Mouse (Mus musculus): ENCODE results near the gene Gm20388. TPM values are rescaled to one million over a fixed set of nuclear protein-coding genes. Genes with fewer than 3 reads are reported as not detected.

Gm20388 gene
- polyA plus RNA-seq, 1 experiment from 2014 or later, result 5.3 TPM

DNA sequence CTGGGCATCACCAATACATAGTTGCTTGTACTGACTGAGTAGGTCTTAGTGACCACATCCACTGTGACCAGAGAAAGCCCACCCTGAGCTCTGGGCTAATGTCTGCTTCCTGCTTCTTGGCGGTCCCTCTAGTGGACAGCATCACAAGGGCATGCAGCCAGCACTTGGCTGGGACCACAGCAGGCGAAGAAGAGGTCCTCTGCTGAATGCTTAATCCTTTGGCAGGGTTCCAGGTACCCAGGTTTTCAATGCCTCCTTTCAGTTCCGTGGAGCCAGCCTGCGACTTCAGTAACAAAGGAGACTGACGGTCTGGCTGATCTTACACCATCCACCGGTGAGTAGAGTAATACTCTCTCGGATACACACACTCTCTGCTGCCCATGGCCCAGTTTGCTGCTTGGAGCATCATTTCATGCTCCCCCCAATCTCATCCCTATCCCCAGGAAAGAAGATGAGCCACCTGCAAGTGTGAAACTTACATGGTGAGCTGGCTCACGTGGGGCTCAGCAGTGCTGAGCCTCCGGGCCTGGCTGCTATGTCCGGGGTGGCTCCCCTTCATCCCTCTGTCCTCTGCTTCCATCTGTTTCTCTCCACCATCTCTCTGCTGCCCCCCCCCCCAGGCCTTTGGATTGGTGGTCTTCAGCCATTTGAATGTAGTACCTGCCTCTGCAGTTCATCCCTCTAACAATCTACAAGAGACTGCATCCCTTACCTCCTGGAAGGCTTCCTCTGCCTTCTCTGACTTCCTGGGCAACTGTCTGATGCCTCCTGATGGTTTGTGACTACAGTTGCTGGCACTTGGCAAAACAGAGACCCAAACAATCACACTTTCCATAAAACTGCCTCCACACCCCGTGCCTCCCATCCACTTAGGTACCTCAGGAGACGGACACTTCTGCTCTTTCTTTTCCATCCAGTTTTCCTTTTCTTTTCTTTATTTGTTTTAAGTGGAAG is 2025.0 kb downstream of the Gm20388 start:
- ATAC-seq (replicated peaks; ENCODE audit: low FRiP score) (no peak), DNase-seq (ENCODE audit: low spot score) (no peak)
- 62% methylated on average over 12 of the region's 12 CpGs for WGBS
- Histone ChIP-seq H3K9me3 (ENCODE audit: control insufficient read depth, low read length) (no peaks in the 10 kb centered on the region), H3K4me1 (replicated peaks; ENCODE audit: control insufficient read depth, insufficient read depth, low read length) (no peaks in the 10 kb centered on the region), H3K4me3 (ENCODE audit: low read depth, low read length) (no peak overlapping the region), H3K27ac (ENCODE audit: low read depth, low read length) (no peak overlapping the region), H3K36me3 (ENCODE audit: control insufficient read depth, insufficient read depth, low read length) (no peaks in the 10 kb centered on the region), H3K4me2 (no peak overlapping the region), H3K27me3 (replicated peaks; ENCODE audit: control insufficient read depth, insufficient read depth, low read length) (no peaks in the 10 kb centered on the region; the same call in 1 of the 2 replicates), H3K9ac (ENCODE audit: low read depth, low read length) (no peak overlapping the region)

DNA sequence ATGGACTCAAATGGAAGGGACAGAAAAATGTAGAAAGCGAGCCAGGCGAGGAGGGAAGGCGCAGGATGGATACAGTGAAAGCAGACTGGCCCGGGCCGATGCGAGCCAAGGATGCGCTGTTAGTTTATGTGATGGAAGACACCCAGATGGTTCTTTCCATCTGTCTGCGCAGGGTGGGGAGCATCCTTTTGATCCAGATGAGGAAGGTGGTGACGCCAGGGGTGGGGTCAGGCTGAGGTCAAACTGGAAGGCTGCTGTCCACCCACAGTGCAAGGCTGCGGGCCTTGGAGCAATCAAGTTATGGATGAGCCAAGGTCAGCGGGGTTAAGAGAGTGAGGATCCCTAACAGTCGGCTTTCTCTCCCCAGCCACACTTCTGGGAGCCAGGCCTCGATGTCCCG is 2025.8 kb downstream of the Gm20388 start:
- H3K36me3 ChIP-seq (ENCODE audit: control insufficient read depth, insufficient read depth, low read length), result no peaks in the 10 kb centered on the region
- DNase-seq (ENCODE audit: low spot score) (no peak), ATAC-seq (replicated peaks; ENCODE audit: low FRiP score) (no peak)
- no peak overlapping the region for H3K4me2 ChIP-seq
- H3K9ac ChIP-seq (ENCODE audit: low read depth, low read length), result no peak overlapping the region
- H3K9me3 ChIP-seq (ENCODE audit: control insufficient read depth, low read length), result no peaks in the 10 kb centered on the region
- no peak overlapping the region for H3K4me3 ChIP-seq (ENCODE audit: low read depth, low read length)
- WGBS, result 67% methylated on average over 14 of the region's 14 CpGs
- no peaks in the 10 kb centered on the region for H3K27me3 ChIP-seq (replicated peaks; ENCODE audit: control insufficient read depth, insufficient read depth, low read length)
- H3K27ac ChIP-seq (ENCODE audit: low read depth, low read length), result no peak overlapping the region
- H3K4me1 ChIP-seq (replicated peaks; ENCODE audit: control insufficient read depth, insufficient read depth, low read length), result no peaks in the 10 kb centered on the region

DNA sequence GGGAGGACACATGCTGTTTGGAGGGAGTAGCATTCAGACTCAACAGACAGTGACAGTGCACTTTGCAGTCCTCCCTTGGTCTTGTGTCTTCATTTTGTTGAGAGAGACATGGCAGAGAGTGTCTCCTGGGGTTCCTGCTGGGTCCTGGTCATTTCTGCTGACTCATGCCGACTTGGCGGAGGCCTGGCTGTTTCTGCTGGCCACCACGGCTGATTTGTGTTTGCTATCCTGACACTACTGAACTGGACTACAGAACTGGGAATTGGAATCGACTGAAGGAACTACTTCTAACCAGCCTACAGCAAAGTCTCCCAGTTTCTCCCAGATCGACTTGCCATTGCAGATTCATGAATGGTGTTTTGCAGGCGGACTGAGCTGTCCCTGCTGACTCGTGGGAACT is 2028.1 kb downstream of the Gm20388 start:
- WGBS, result 68% methylated on average over 7 of the region's 7 CpGs
- ATAC-seq (replicated peaks; ENCODE audit: low FRiP score) (no peak), DNase-seq (ENCODE audit: low spot score) (no peak)
- Histone ChIP-seq H3K36me3 (ENCODE audit: control insufficient read depth, insufficient read depth, low read length) (no peaks in the 10 kb centered on the region), H3K4me1 (replicated peaks; ENCODE audit: control insufficient read depth, insufficient read depth, low read length) (no peaks in the 10 kb centered on the region), H3K4me3 (ENCODE audit: low read depth, low read length) (no peak overlapping the region), H3K9ac (ENCODE audit: low read depth, low read length) (no peak overlapping the region), H3K9me3 (ENCODE audit: control insufficient read depth, low read length) (no peaks in the 10 kb centered on the region), H3K27ac (ENCODE audit: low read depth, low read length) (no peak overlapping the region), H3K4me2 (no peak overlapping the region), H3K27me3 (replicated peaks; ENCODE audit: control insufficient read depth, insufficient read depth, low read length) (no peaks in the 10 kb centered on the region)

DNA sequence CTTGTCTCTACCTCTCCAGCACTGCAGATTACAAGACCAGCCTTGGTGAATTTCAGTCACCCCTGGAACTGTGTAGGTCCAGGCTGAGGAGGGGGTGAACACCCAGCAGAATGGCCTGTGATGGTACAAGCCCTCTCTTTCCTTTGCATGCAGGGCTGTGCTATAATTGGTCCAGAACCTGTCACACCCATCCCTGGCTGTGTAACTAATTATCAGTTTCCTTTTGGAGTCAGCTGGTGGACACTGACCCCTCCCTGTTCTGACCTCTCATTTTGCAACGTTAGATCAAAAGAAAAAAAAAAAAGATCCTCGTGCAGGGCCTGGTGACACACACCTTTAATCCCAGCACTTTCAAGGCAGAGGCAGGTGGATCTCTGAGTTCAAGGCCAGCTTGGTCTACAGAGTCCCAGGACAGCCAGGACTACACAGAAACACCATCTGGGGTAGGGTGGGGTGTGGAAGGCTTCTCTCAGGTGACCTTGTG is 2032.5 kb downstream of the Gm20388 start:
- H3K4me1 ChIP-seq (replicated peaks; ENCODE audit: control insufficient read depth, insufficient read depth, low read length), result peaks cover 7% of the 10 kb centered on the region
- no peak for DNase-seq (ENCODE audit: low spot score)
- H3K9ac ChIP-seq (ENCODE audit: low read depth, low read length), result no peak overlapping the region
- H3K9me3 ChIP-seq (ENCODE audit: control insufficient read depth, low read length), result no peaks in the 10 kb centered on the region
- no peak for ATAC-seq (replicated peaks; ENCODE audit: low FRiP score)
- no peak overlapping the region for H3K27ac ChIP-seq (ENCODE audit: low read depth, low read length)
- no peaks in the 10 kb centered on the region for H3K36me3 ChIP-seq (ENCODE audit: control insufficient read depth, insufficient read depth, low read length)
- no peaks in the 10 kb centered on the region; the same call in 1 of the 2 replicates for H3K27me3 ChIP-seq (replicated peaks; ENCODE audit: control insufficient read depth, insufficient read depth, low read length)
- WGBS, result 32% methylated on average over 2 of the region's 2 CpGs
- no peak overlapping the region for H3K4me2 ChIP-seq
- H3K4me3 ChIP-seq (ENCODE audit: low read depth, low read length), result no peak overlapping the region

DNA sequence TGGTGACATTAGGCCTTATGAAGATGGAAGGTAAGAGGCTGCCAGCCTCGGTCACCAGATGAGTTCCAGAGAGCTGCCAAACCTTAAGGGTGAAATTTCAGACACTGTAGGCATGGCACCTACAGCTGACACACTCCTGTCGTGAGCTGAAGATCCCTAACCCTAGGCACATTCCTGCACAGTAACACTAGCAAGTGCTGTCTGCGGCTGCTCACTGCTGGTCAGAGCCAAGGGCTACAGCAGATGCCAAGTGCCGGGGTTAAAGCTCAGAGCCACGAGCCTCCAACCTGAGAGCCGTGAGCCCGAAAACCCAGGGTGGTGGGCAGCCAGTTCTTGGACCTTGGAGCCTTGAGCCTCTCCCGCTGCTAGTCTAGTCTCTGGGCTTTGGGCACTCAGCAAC is 2033.1 kb downstream of the Gm20388 start:
- H3K36me3 ChIP-seq (ENCODE audit: control insufficient read depth, insufficient read depth, low read length), result no peaks in the 10 kb centered on the region
- no peak for DNase-seq (ENCODE audit: low spot score)
- peaks cover 12% of the 10 kb centered on the region for H3K4me1 ChIP-seq (replicated peaks; ENCODE audit: control insufficient read depth, insufficient read depth, low read length)
- no peak for ATAC-seq (replicated peaks; ENCODE audit: low FRiP score)
- no peaks in the 10 kb centered on the region; the same call in 1 of the 2 replicates for H3K27me3 ChIP-seq (replicated peaks; ENCODE audit: control insufficient read depth, insufficient read depth, low read length)
- no peak overlapping the region for H3K27ac ChIP-seq (ENCODE audit: low read depth, low read length)
- no peak overlapping the region for H3K4me2 ChIP-seq
- 78% methylated on average over 8 of the region's 8 CpGs for WGBS
- no peak overlapping the region for H3K9ac ChIP-seq (ENCODE audit: low read depth, low read length)
- H3K4me3 ChIP-seq (ENCODE audit: low read depth, low read length), result no peak overlapping the region
- no peaks in the 10 kb centered on the region for H3K9me3 ChIP-seq (ENCODE audit: control insufficient read depth, low read length)

DNA sequence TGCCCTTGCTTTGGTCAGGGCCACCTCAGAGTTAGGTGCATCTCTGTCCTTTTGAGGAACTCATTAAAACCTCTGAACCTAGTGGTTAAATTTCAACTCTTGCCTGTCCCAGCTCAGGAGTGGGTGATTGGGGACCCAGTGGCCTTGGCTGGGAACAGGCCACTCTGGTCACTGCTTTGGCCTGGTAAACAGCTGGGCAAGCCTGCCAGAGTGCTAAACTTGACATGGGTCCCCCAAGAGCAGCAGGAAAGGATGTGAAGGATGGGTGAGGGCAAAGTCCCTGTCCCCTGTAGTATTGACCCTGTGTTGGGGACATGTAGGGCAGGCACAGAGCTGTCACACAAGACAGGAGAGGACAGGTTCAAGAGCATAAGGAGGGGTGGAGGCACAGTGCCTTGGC is 2034.2 kb downstream of the Gm20388 start, which contains the start of gene Car5a:
Car5a (minus strand) TSS at position 74 of the 400 bp plus-strand sequence.
- Histone ChIP-seq H3K4me1 (replicated peaks; ENCODE audit: control insufficient read depth, insufficient read depth, low read length) (peaks cover 19% of the 10 kb centered on the region), H3K27ac (ENCODE audit: low read depth, low read length) (peak within 1 kb of the TSS; percentile 55; the same call in 1 of the 2 replicates), H3K4me3 (ENCODE audit: low read depth, low read length) (no peak within 1 kb of the TSS), H3K27me3 (replicated peaks; ENCODE audit: control insufficient read depth, insufficient read depth, low read length) (no peaks in the 10 kb centered on the region; the same call in 1 of the 2 replicates), H3K9me3 (ENCODE audit: control insufficient read depth, low read length) (no peaks in the 10 kb centered on the region), H3K9ac (ENCODE audit: low read depth, low read length) (no peak within 1 kb of the TSS), H3K36me3 (ENCODE audit: control insufficient read depth, insufficient read depth, low read length) (no peaks in the 10 kb centered on the region), H3K4me2 (no peak within 1 kb of the TSS)
- no peak for ATAC-seq (replicated peaks; ENCODE audit: low FRiP score)
- no peak for DNase-seq (ENCODE audit: low spot score)

DNA sequence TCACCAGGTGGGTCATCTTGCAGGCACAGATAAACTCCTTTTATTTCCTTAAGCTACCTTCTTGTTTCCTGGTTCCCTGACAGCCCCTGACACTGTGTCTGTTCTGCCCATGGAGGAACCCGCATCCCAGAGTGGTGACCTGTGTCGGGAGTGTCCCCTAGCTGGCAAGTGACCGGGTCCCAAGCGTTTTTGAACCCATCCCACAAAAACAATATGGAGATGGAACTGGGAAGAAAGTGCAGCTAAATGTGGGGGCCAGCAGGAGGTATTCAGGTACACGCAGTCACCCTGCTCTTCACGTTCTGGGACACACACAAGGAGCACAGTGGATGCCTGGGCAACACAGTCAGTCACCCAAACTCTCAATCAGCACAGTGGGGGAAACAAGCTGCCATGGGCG is 2035.7 kb downstream of the Gm20388 start:
- no peak overlapping the region for H3K4me3 ChIP-seq (ENCODE audit: low read depth, low read length)
- no peaks in the 10 kb centered on the region; the same call in 1 of the 2 replicates for H3K27me3 ChIP-seq (replicated peaks; ENCODE audit: control insufficient read depth, insufficient read depth, low read length)
- no peak overlapping the region for H3K27ac ChIP-seq (ENCODE audit: low read depth, low read length)
- H3K36me3 ChIP-seq (ENCODE audit: control insufficient read depth, insufficient read depth, low read length), result no peaks in the 10 kb centered on the region
- 86% methylated on average over 7 of the region's 7 CpGs for WGBS
- no peaks in the 10 kb centered on the region for H3K9me3 ChIP-seq (ENCODE audit: control insufficient read depth, low read length)
- no peak overlapping the region for H3K9ac ChIP-seq (ENCODE audit: low read depth, low read length)
- ATAC-seq (replicated peaks; ENCODE audit: low FRiP score), result no peak
- no peak for DNase-seq (ENCODE audit: low spot score)
- H3K4me2 ChIP-seq, result no peak overlapping the region
- peaks cover 19% of the 10 kb centered on the region for H3K4me1 ChIP-seq (replicated peaks; ENCODE audit: control insufficient read depth, insufficient read depth, low read length)

DNA sequence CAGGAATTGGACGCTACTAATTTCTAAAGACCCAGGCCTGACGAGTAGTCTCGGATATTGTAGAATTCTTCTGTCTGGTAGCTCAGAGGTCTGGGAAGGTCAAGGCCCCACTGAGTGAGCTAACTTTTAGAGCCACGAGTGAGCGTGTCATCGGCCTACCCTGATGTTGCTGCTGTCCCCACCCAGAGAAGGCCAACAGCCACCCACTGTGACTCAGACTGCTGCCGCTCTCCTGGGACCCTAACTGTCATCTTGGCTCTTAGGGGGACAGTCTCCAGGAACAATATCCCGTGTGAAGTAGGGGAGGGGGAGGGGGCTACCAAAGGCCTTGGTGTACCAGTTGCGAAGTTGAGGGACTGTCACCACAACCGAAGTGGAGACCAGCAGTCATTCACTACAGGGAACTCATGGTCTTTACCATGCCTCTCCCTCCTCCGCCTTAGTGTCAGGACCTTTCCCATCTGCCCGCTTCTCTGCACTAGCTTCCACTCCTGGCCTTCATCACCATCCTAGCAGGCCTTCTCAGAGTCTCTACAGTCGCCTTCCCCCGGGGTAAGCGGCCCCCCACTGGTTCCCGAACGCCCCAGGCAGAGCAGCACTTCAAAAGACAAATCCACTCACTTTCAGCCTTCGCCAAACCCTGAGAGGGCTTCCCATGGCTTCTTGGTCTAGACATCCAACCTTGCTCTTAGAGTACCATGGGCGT is 2036.6 kb downstream of the Gm20388 start:
- Histone ChIP-seq H3K9me3 (ENCODE audit: control insufficient read depth, low read length) (no peaks in the 10 kb centered on the region), H3K27ac (ENCODE audit: low read depth, low read length) (peak overlapping the region; percentile 82), H3K4me1 (replicated peaks; ENCODE audit: control insufficient read depth, insufficient read depth, low read length) (peaks cover 25% of the 10 kb centered on the region), H3K9ac (ENCODE audit: low read depth, low read length) (peak overlapping the region; percentile 70), H3K4me3 (ENCODE audit: low read depth, low read length) (peak overlapping the region; percentile 53), H3K4me2 (peak overlapping the region; percentile 83), H3K27me3 (replicated peaks; ENCODE audit: control insufficient read depth, insufficient read depth, low read length) (no peaks in the 10 kb centered on the region; the same call in 1 of the 2 replicates), H3K36me3 (ENCODE audit: control insufficient read depth, insufficient read depth, low read length) (no peaks in the 10 kb centered on the region)
- ATAC-seq (replicated peaks; ENCODE audit: low FRiP score) (no peak), DNase-seq (ENCODE audit: low spot score) (no peak)
- 31% methylated on average over 19 of the region's 19 CpGs for WGBS
